Mouse (Mus musculus) heart, adult 2 months (tissue): ENCODE results near the gene Nrxn2. TPM values are rescaled to one million over a fixed set of nuclear protein-coding genes. Genes with fewer than 3 reads are reported as not detected.
A peak's percentile ranks its signal among the peaks of the same experiment; 100 is the strongest.

Experiments used
- DNase-seq, 2 experiments: peaks; one replicate each; pipeline ENCODE4 v3.0.0; 2021
- H3K27ac ChIP-seq: fragments of 200-600 bp; 2 replicates; pipeline ENCODE4 v1.8.1; 2022
- H3K27me3 ChIP-seq: fragments of 200-500 bp; 2 replicates; pipeline ENCODE4 v1.6.1; 2012; ENCODE audit warnings: mild to moderate bottlenecking, low read length, inconsistent platforms, mixed read lengths; ENCODE audit not compliant: control insufficient read depth, insufficient read depth
- H3K36me3 ChIP-seq: fragments of 200-500 bp; 2 replicates; pipeline ENCODE4 v1.6.1; 2012; ENCODE audit warnings: low read length, inconsistent platforms; ENCODE audit not compliant: control insufficient read depth, insufficient read depth
- H3K4me1 ChIP-seq: fragments of 200-500 bp; 2 replicates; pipeline ENCODE4 v1.6.1; 2011; ENCODE audit warnings: low read length; ENCODE audit not compliant: control insufficient read depth, insufficient read depth
- H3K4me3 ChIP-seq: fragments of 200-600 bp; 2 replicates; pipeline ENCODE4 v1.8.1; 2022
- H3K79me2 ChIP-seq: fragments of 200-500 bp; replicated peaks from 2 replicates; pipeline ENCODE4 v1.6.1; 2012; ENCODE audit warnings: mild to moderate bottlenecking, inconsistent platforms, low read length, moderate library complexity, mixed read lengths; ENCODE audit not compliant: control insufficient read depth, insufficient read depth
- H3K9ac ChIP-seq: fragments of 200-500 bp; 2 replicates; pipeline ENCODE4 v1.6.1; 2012; ENCODE audit warnings: low read depth, mild to moderate bottlenecking, control low read depth, inconsistent platforms, low read length, mixed read lengths
- CTCF ChIP-seq: fragments of 200-600 bp; IDR thresholded peaks from 2 replicates; pipeline ENCODE4 v1.8.1; 2022; ENCODE audit warnings: antibody characterized with exemption, mild to moderate bottlenecking, moderate library complexity
- EP300 ChIP-seq: fragments of 200-500 bp; IDR thresholded peaks from 2 replicates; pipeline ENCODE4 v1.6.1; 2011; ENCODE audit warnings: low read depth, low read length, control low read depth; ENCODE audit not compliant: insufficient read depth
- POLR2A ChIP-seq: fragments of 200-500 bp; IDR thresholded peaks from 2 replicates; pipeline ENCODE4 v1.6.1; 2011; ENCODE audit warnings: mild to moderate bottlenecking, low read depth, low read length, control low read depth; ENCODE audit not compliant: insufficient read depth
- WGBS: fragments of 180-500 bp; shearing (Covaris S2); methylation state at CpG from one replicate; pipeline ENCODE4 v1.1.7; 2018; 5-methylcytosine and 5-hydroxymethylcytosine counted together
- intact Hi-C: fragments of 180-260 bp; cut with DNase I; formaldehyde crosslinking; loops from one replicate; pipeline ENCODE4 v1.15.1; 2025
- polyA plus RNA-seq: library from polyadenylated mRNA; depleted of rRNA; stranded (reverse); fragments of >200 nt; gene quantifications from 2 replicates; pipeline ENCODE4 v1.2.3, GENCODE M21; 2012
- total RNA-seq, 2 experiments: library from RNA; stranded (reverse); gene quantifications; 2 replicates each; pipeline ENCODE4 v1.2.3; 2021

Nrxn2 gene
- total and polyA plus RNA-seq, 3 experiments, result 3.4 to 5.2 (median 4.5) TPM

DNA sequence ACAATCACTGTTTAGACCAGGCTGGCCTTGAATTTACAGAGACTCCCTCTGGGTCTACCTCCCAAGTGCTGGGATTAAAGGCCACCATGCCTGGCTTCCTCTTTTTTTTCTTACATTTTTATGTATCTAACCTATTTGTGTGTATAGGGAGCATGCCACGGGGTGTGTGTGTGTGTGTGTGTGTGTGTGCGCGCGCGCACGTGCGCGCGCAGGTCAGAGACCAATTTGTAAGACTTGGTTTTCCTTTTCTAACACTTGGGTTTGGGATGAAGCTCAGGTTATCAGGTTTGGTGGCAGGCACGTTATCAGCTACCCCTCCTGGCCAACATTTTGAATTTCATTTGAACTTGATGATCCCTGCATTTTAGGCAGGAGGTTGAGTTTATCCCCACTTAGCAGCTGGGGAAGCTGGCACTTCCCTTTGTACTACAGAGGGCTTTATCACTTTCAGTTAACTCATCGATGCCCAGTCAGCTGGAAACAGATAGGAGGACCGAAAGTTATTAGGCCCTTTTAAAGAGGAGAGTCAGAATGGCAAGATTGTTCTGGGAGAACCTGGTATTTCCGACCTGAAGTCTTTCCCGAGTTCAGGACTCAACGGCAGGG, 48.9 kb downstream of the Nrxn2 start:
- no peak overlapping the region for H3K9ac ChIP-seq
- H3K27me3 ChIP-seq, result 0 out of 2 replicates have a peak, but pooled peaks cover 1% of the 10 kb centered on the region
- 81% methylated on average over 15 of the region's 15 CpGs for WGBS
- intact Hi-C loops, result no loop called here
- no peak for DNase-seq
- H3K4me3 ChIP-seq, result no peak overlapping the region
- H3K27ac ChIP-seq, result no peak overlapping the region
- peaks cover 1% of the 10 kb centered on the region; the same call in 1 of the 2 replicates for H3K4me1 ChIP-seq
- TF ChIP-seq CTCF, result no peak
- no peak for TF ChIP-seq EP300
- TF ChIP-seq POLR2A, result no peak
- no peaks in the 10 kb centered on the region for H3K79me2 ChIP-seq
- H3K36me3 ChIP-seq, result no peaks in the 10 kb centered on the region

DNA sequence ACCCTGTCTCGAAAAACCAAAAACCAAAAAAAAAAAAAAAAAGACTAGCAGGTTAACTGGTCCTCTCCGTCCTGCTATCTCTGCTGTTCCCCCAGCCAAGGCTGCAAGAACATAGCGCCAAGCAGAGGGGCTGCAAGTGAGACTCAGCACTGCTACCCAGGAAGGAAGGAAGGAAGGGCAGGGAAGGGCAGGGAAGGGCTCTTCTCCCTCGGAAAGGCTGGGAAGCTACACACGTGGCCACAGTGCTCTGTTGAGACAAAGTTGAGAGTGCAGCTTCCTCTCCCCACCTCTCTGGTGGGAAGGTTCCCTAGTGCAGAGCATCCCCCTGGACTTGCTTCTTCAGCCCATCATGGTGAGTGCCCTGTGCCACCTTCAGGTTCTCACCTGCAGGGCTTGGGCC, 53.1 kb downstream of the Nrxn2 start:
- Histone ChIP-seq H3K4me3 (no peak overlapping the region), H3K9ac (no peak overlapping the region), H3K36me3 (no peaks in the 10 kb centered on the region), H3K4me1 (no peaks in the 10 kb centered on the region), H3K79me2 (no peaks in the 10 kb centered on the region), H3K27ac (no peak overlapping the region), H3K27me3 (no peaks in the 10 kb centered on the region)
- no peak for DNase-seq
- TF ChIP-seq EP300, result no peak
- TF ChIP-seq CTCF, result no peak
- no peak for TF ChIP-seq POLR2A
- intact Hi-C loops, result no loop called here
- WGBS, result 39% methylated on average over 5 of the region's 5 CpGs

DNA sequence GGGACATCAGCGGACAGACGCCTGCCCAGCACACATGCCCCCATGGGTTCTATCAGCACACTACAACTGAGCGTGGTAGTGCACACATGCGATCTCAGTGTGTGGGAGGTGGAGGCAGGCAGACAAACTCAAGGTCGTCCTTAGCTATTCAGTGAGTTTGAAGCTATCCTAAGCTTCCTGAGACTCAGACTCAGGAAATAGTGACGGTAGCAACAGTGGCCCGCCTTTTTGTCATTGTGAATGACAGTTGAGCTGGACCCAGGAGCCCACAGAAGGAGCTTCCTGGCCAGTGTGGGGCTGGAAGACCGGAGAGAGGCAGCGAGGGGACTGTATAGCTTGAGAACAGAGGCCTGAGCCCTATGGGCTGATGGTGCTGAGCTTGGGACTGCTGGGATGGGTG, 54.3 kb downstream of the Nrxn2 start:
- TF ChIP-seq CTCF (no peak), POLR2A (no peak), EP300 (no peak)
- no peaks in the 10 kb centered on the region for H3K27me3 ChIP-seq
- H3K4me3 ChIP-seq, result no peak overlapping the region
- no peaks in the 10 kb centered on the region for H3K79me2 ChIP-seq
- H3K4me1 ChIP-seq, result no peaks in the 10 kb centered on the region
- intact Hi-C loops, result no loop called here
- no peak for DNase-seq
- whole genome bisulfite sequencing, result 52% methylated on average over 9 of the region's 9 CpGs
- H3K9ac ChIP-seq, result no peak overlapping the region
- H3K27ac ChIP-seq, result no peak overlapping the region
- no peaks in the 10 kb centered on the region for H3K36me3 ChIP-seq

DNA sequence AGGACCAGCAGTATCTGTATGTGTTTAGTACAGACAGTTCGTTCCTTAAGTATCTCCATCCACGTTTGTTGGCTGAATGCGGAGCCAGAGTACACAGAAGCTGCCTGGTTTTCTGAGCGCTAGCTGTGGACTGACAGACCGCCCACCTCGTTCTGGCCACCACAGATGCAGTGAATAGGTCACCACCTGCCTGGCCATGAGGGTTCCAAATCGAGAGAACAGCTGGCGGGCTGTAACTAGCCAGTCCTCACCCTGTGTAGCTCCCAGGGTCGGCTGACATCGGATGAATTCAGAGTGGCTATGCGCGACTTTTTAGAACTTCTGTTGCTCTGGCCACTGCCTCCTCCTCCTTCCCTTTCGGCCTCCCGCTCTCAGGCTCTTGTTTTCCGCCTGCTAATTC, 56.2 kb downstream of the Nrxn2 start:
- intact Hi-C loops, result no loop called here

DNA sequence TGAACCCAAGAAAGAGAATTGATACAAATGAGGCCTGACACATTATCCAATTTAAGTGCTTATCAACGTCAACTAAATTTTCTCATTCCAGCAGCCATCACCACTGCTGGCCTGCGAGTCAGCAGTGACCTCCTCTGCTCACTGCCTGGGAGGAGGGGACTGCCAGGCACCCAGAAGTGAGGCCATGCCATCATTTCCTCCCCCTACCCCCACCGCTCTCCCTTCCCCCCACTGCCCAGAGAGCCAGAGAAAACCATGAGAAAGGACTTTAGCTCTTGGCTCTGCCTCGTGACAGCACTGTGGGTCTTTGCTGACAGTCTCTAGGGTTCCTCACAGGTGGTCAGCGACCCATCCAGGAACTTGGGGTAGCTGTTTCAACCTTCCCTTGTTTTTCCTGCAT, 56.6 kb downstream of the Nrxn2 start:
- DNase-seq, result peak in 1 of 2 experiments; percentile 34
- no peaks in the 10 kb centered on the region for H3K36me3 ChIP-seq
- no peak overlapping the region for H3K9ac ChIP-seq
- H3K27me3 ChIP-seq, result no peaks in the 10 kb centered on the region
- no peak overlapping the region for H3K4me3 ChIP-seq
- H3K79me2 ChIP-seq, result no peaks in the 10 kb centered on the region
- H3K4me1 ChIP-seq, result no peaks in the 10 kb centered on the region
- WGBS, result 26% methylated on average over 5 of the region's 5 CpGs
- H3K27ac ChIP-seq, result no peak overlapping the region
- intact Hi-C loops, result no loop called here
- no peak for TF ChIP-seq EP300
- no peak for TF ChIP-seq CTCF
- no peak for TF ChIP-seq POLR2A

More for the DNA sequence above, 56.2 kb downstream of the Nrxn2 start:
- Histone ChIP-seq H3K27ac (no peak overlapping the region), H3K4me1 (no peaks in the 10 kb centered on the region), H3K79me2 (no peaks in the 10 kb centered on the region), H3K4me3 (no peak overlapping the region), H3K27me3 (no peaks in the 10 kb centered on the region), H3K9ac (no peak overlapping the region), H3K36me3 (no peaks in the 10 kb centered on the region)
- no peak for DNase-seq
- TF ChIP-seq POLR2A (no peak), EP300 (no peak), CTCF (no peak)
- WGBS, result 36% methylated on average over 15 of the region's 15 CpGs

DNA sequence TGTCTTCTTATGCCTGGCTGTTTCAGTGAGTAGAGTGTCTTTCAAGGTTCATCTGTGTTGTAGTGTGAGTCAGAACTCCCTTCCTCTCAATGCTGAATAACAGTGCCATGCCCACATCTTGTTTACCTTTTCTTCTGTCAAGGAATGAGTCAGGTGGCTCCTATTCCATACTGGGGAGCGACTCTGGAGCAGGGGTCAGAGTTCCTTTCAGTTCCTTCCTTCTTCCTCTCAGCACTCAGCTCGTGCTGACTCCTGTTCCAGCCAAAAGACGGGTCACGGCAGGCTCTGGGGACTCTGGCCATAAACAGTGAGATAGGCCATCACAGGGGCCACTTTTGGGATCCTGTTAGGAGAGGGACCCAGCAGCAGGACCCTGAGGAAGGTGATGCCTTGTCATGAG, 58.5 kb downstream of the Nrxn2 start:
- Histone ChIP-seq H3K27me3 (no peaks in the 10 kb centered on the region), H3K4me1 (no peaks in the 10 kb centered on the region), H3K36me3 (no peaks in the 10 kb centered on the region), H3K79me2 (no peaks in the 10 kb centered on the region), H3K4me3 (no peak overlapping the region), H3K9ac (no peak overlapping the region), H3K27ac (no peak overlapping the region)
- intact Hi-C loops, result no loop called here
- TF ChIP-seq POLR2A, result no peak
- TF ChIP-seq EP300, result no peak
- no peak for TF ChIP-seq CTCF
- WGBS, result 36% methylated on average over 4 of the region's 4 CpGs
- no peak for DNase-seq
